Mouse (Mus musculus): ENCODE results near the gene Cyp26b1.
A peak's percentile ranks its signal among the peaks of the same experiment; 100 is the strongest.

The Cyp26b1 gene

GRCm38 (mm10) chr6:84593693-84594092 is at the start of gene Cyp26b1:
TSS of gene Cyp26b1 (minus strand) at chr6:84593908.
- peak; percentile 17 to 52 for DNase-seq (ENCODE audit: low spot score in 2 of 2)

DNA sequence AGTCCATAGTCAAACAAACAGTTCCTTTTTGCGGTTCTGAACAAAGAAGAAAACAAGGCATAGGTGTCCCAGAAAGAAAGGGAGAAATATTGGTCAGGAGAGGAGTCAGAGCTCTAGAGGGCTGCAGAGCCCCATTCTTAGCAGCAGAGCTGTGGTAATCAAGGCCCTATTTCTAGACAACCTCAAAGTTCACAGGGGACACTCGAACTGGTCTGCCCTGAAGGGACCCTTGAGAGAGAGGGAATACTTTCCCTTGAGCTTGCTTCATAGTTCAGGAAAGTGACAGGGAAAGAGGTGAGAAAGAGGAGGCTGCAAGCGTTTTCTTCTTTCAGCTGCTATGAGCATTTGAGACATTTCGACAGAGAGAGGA is 47.3 kb upstream of the Cyp26b1 start:
- DNase-seq (ENCODE audit: low spot score in 2 of 2): no peak

DNA sequence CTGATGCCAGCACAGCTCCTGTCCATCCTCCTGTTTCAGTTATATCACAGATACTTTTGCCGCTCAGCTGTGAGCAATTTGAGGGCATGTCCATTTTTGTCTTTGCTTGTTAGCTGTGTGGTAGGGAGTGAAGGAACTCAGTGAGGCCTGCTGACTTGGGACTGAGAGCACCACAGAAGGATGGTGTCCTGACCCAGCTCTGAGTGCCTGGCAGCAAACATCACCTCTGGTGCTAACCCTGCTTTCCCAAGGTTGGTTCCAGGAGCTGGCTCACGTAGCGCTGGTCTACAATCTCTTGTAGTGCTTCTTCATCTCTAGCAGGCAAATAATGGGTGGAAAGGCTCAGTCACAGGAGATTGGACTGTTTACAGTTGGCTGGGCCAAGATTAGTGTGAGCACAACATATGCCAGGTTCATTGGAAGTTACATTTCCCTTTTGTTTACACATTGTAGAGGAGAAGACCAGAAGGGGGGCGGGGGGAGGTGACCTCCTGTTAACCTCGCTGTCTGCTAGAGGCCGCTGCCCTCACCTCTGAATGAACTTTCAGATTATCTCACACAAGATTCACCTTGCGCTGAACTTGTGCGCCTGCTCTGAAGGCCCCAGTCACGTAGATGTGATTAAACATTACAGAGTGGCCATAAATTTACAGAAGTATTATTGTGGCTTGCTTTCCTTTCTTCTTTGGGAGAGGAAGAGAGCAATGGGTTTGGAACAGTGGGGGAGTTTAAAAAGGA is 46.8 kb upstream of the Cyp26b1 start:
- DNase-seq (ENCODE audit: low spot score in 2 of 2): peak in 1 of 2 experiments; percentile 29

- no peak for DNase-seq (ENCODE audit: low spot score in 2 of 2)
Observed at GRCm38 (mm10) chr6:84638206-84638605, 44.5 kb upstream of the Cyp26b1 start.

DNA sequence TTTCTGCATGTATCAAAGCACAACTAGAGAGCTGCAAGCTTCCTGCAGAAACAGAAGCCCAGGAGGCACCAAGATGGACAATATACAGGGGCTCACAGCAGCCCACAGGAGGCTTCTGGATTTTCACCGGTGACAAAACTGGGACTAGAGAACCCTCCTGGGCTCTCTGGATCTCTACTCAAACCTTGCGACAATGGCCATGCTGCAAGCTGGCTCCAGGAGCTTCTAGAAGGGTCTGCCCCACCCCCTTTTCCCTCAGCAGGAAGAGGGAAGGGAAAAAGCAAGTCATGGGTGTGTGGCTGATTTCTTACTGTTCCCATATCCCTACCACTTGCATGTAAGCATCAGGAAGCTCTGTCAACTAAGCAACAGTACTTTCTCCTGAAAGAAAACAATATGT is 37.9 kb upstream of the Cyp26b1 start:
- DNase-seq (ENCODE audit: low spot score in 2 of 2): no peak

DNA sequence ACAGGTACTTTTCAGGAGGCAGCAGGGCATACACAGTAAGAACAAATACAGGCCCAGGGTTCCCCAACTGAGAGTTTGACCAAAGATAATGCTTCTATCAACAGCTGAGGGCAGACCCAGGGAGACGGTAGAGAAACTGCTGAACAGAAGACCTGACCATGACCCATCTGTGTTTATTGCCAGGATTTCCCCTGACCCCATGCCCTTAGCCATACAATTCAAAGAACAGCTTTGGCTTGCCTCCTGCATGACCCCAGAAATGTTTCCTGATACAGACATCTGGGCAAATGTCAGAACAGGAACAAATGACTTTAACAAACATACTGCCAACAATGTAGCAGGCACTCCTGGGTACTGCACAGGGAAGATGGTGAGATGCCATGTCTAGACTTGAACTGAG is 36.6 kb upstream of the Cyp26b1 start:
- no peak for DNase-seq (ENCODE audit: low spot score in 2 of 2)

- no peak for DNase-seq (ENCODE audit: low spot score in 2 of 2)
Observed at GRCm38 (mm10) chr6:84628831-84629230, 35.1 kb upstream of the Cyp26b1 start.

DNA sequence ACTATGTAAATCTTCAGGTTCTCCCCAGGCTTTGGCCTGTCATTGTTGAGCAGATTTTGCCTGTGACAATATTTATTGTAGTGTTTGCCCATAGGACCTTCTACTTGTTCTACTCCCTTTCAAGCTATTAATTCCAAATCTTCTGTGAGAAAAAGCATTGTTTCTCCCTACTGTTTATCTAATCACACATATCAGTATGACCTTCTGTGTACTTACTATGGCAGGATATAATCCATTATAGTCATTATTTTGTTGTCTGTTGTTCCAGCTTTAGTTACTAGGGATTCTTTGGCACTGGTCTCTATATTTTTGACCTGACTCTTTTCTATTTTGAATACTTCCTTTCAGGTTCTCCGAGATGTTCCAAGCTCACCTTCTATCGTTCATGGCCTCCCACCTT is 32.7 kb upstream of the Cyp26b1 start:
- no peak for DNase-seq (ENCODE audit: low spot score in 2 of 2)

GRCm38 (mm10) chr6:84619166-84619565 is 25.5 kb upstream of the Cyp26b1 start:
- no peak for DNase-seq (ENCODE audit: low spot score in 2 of 2)

- no peak for DNase-seq (ENCODE audit: low spot score in 2 of 2)
Observed at GRCm38 (mm10) chr6:84617051-84617450, 23.3 kb upstream of the Cyp26b1 start.

GRCm38 (mm10) chr6:84616586-84616985 is 22.9 kb upstream of the Cyp26b1 start:
- no peak for DNase-seq (ENCODE audit: low spot score in 2 of 2)

GRCm38 (mm10) chr6:84613561-84613960 is 19.9 kb upstream of the Cyp26b1 start:
- peak in 1 of 2 experiments; percentile 10 for DNase-seq (ENCODE audit: low spot score in 2 of 2)

- DNase-seq (ENCODE audit: low spot score in 2 of 2): peak in 1 of 2 experiments; percentile 10
Observed at GRCm38 (mm10) chr6:84601136-84601889, 7.6 kb upstream of the Cyp26b1 start.

GRCm38 (mm10) chr6:84599296-84599695 is 5.6 kb upstream of the Cyp26b1 start:
- DNase-seq (ENCODE audit: low spot score in 2 of 2): peak; percentile 12 to 52

- DNase-seq (ENCODE audit: low spot score in 2 of 2): peak; percentile 13 to 50
Observed at GRCm38 (mm10) chr6:84598725-84599124, 5.0 kb upstream of the Cyp26b1 start.

GRCm38 (mm10) chr6:84594626-84595025 is 918 bp upstream of the Cyp26b1 start:
- DNase-seq (ENCODE audit: low spot score in 2 of 2): peak; percentile 13 to 53

DNA sequence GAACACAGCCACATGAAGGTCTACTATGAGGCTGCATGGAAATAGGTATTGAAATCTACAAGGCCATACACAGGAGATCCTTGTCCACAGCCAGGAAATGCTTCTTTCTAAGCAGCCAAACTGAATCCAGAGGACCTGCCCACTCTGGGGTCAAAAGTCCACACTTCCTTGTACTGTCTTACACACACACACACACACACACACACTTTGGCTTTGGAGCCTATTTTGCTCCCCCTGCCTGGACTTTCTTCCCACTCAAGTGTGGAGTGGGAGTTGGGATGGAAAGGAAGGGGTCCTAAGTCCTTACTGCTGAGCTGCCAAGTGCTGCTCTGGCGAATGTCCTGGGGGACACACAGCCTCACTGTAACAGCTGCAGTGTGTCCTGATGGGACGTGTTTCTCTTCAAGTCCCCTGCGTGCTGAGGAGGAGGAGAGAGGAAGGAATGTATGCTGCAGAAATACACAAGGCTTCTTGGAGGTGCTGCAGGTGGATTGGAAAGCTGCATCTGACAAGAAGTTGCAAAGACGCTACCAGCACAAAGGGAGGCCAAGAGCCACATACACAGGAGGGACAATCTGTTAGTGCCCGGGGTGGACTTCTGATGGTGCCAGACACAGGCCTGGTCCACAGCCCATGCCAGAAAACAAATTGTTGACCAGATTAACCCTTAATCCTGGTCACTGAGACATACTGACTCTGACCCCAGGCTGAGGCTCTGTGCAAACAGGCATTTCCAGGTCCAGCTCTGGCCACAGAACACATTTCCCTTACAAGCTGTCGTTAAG is 2.6 kb downstream of the Cyp26b1 start:
- DNase-seq (ENCODE audit: low spot score in 2 of 2): peak in 1 of 2 experiments; percentile 51

- DNase-seq (ENCODE audit: low spot score in 2 of 2): peak; percentile 80 to 94
Observed at GRCm38 (mm10) chr6:84589742-84590686, 3.7 kb downstream of the Cyp26b1 start.

DNA sequence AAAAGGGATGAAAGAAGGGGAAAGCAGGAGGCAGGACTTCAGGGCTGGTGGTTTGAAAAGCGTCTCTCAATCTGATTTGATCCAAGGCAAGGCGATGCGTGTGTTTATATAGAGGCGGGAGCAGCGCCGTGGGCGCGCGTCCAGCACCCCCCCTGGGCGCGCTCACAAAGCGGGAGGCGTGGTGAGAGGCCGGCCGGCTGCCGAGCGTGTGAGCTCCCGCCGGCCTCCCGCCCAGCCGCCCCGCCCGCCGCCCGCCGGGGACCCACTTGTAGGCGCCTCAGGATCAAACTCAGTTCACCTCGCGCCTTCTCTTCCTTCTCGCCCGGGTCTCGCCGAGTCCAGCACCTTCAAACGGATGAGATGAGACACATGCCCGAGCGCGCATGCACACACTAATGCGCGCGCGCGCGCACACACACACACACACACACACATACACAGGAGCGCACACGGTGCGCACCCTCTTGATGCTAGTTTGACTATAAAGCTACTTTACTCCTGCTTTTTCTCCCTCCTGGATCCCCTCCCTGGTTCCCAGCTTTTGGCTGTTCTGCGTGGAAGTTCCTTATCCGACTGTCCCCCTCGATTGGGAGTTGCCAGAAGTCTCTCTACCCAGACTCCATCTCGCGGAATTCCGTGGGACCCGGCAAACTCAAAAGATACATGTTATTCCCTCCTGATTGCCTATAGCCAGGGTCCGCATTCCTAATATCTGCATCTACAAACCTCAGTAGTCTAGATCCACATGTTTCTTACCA is 4.6 kb downstream of the Cyp26b1 start:
- DNase-seq (ENCODE audit: low spot score in 2 of 2): peak; percentile 60 to 68

GRCm38 (mm10) chr6:84588221-84588894 is 5.3 kb downstream of the Cyp26b1 start:
- DNase-seq (ENCODE audit: low spot score in 2 of 2): peak in 1 of 2 experiments; percentile 57

All from urinary bladder, postnatal 4 days (tissue).